Mouse (Mus musculus): ENCODE measurements around the gene Tcf15. TPM values are rescaled to one million over a fixed set of nuclear protein-coding genes. Genes with fewer than 3 reads are reported as not detected.

Gene Tcf15
- polyA plus RNA-seq, 1 experiment from 2014 or later = 0.14 TPM

DNA sequence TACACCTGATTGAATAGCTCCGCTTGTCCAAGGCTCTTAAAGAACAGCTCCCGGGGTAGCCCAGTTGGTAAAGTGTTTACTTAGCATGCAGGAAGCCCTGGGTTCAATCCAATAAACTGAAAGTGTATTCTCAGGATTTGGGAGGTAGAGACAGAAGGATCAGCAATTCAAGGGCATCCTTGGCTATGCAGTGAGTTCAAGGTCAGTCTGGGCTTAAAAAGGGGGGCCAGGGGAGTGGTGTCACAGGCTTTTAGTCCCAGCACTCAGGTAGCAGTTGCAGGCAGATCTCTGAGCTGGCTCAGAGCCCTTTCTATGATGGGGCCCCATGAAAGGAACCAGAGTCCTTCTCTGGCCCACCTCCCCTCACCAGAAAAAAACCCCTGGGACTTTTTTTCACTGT is 35.9 kb downstream of the Tcf15 start:
- WGBS (ENCODE audit: insufficient replicate concordance) = 63% methylated on average over 2 of the region's 2 CpGs
- H3K4me3 ChIP-seq (ENCODE audit: low read depth, low read length) = no peak overlapping the region
- no peak overlapping the region for H3K4me2 ChIP-seq (ENCODE audit: low read depth, low read length)
- H3K27me3 ChIP-seq (ENCODE audit: insufficient read depth, low read length) = peaks cover 5% of the 10 kb centered on the region; the same call in 1 of the 2 replicates
- H3K36me3 ChIP-seq (replicated peaks; ENCODE audit: insufficient read depth, low read length) = no peaks in the 10 kb centered on the region
- TF ChIP-seq CTCF (IDR thresholded peaks at IDR 0.05; ENCODE audit: low read depth) (no peak), EP300 (IDR thresholded peaks at IDR 0.05; ENCODE audit: low read depth) (no peak)
- H3K9me3 ChIP-seq (ENCODE audit: low read length) = no peaks in the 10 kb centered on the region
- no peak for ATAC-seq
- H3K27ac ChIP-seq (ENCODE audit: low read depth) = no peak overlapping the region
- no peaks in the 10 kb centered on the region for H3K4me1 ChIP-seq (ENCODE audit: insufficient read depth)
- DNase-seq = no peak
- no peak overlapping the region for H3K9ac ChIP-seq (replicated peaks)

DNA sequence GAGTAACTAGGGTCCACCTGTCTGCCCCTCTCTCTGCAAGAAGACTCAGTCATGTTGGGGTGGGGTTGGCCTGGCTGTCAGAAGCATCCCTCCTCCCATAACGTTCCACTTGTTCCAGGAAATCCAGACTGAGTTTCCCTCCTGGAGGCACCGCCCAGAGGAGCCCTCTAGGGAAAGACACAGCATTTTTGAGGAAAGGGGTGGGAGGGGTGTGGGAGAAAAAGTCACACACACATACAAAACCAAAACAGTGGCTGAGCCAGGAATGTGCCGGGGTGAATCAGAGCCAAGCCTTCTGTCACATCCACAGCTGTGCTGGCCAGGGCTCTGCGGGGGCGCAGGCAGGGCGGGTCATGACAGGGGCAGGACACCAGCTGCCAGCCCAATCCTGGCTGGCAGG is 37.0 kb downstream of the Tcf15 start:
- DNase-seq = no peak
- WGBS (ENCODE audit: insufficient replicate concordance) = 71% methylated on average over 6 of the region's 6 CpGs
- Histone ChIP-seq H3K27ac (ENCODE audit: low read depth) (no peak overlapping the region), H3K9me3 (ENCODE audit: low read length) (no peaks in the 10 kb centered on the region), H3K27me3 (ENCODE audit: insufficient read depth, low read length) (peaks cover 5% of the 10 kb centered on the region; the same call in 1 of the 2 replicates), H3K4me2 (ENCODE audit: low read depth, low read length) (no peak overlapping the region), H3K9ac (replicated peaks) (no peak overlapping the region), H3K4me3 (ENCODE audit: low read depth, low read length) (no peak overlapping the region), H3K4me1 (ENCODE audit: insufficient read depth) (no peaks in the 10 kb centered on the region), H3K36me3 (replicated peaks; ENCODE audit: insufficient read depth, low read length) (no peaks in the 10 kb centered on the region)
- no peak for ATAC-seq
- TF ChIP-seq CTCF (IDR thresholded peaks at IDR 0.05; ENCODE audit: low read depth) (no peak), EP300 (IDR thresholded peaks at IDR 0.05; ENCODE audit: low read depth) (no peak)

DNA sequence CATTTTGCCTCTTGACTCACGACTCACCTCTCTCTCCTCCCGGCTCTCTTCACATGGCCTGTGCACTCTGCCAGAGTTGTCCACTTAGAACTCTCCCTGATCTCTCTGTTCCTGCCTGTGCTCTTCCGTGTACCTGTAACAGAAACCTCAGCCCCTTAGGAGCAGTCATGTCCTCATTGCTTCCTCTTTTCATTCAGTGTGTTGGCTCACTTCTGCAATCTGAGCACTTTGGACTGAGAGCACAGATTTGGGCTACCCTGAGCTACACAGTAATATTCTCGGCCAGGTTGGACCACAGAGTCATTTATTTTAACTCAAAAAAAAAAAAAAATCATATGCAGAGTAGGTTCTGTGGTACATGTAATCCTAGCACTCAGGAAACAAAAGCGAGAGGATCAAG is 43.8 kb downstream of the Tcf15 start:
- Histone ChIP-seq H3K9ac (replicated peaks) (no peak overlapping the region), H3K4me1 (ENCODE audit: insufficient read depth) (no peaks in the 10 kb centered on the region), H3K4me3 (ENCODE audit: low read depth, low read length) (no peak overlapping the region), H3K4me2 (ENCODE audit: low read depth, low read length) (no peak overlapping the region), H3K9me3 (ENCODE audit: low read length) (no peaks in the 10 kb centered on the region), H3K36me3 (replicated peaks; ENCODE audit: insufficient read depth, low read length) (no peaks in the 10 kb centered on the region), H3K27ac (ENCODE audit: low read depth) (no peak overlapping the region), H3K27me3 (ENCODE audit: insufficient read depth, low read length) (no peaks in the 10 kb centered on the region)
- ATAC-seq = no peak
- no peak for DNase-seq
- WGBS (ENCODE audit: insufficient replicate concordance) = 58% methylated on average over 5 of the region's 5 CpGs
- TF ChIP-seq EP300 (IDR thresholded peaks at IDR 0.05; ENCODE audit: low read depth) = no peak
- no peak for TF ChIP-seq CTCF (IDR thresholded peaks at IDR 0.05; ENCODE audit: low read depth)

DNA sequence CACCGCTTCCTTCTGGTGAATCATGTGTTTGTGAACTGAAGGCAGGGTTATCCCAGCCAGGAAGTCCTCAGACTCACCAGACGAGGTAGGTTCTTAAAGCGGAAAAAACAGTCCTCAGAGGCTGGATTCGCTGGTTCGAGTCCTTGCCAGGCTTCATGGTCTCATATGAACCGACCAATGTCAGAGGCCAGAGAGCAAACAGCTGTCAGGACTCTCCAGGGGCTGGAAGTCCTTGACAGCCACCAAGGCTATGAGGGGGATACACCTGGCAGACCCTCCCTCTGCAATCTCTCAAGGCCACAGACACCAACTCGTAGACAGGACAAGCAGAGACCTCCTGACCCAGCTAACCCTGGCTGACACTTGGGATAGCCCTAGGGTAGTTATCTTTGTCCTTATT is 45.9 kb downstream of the Tcf15 start:
- ATAC-seq (no peak), DNase-seq (no peak)
- Histone ChIP-seq H3K4me3 (ENCODE audit: low read depth, low read length) (no peak overlapping the region), H3K4me2 (ENCODE audit: low read depth, low read length) (no peak overlapping the region), H3K27me3 (ENCODE audit: insufficient read depth, low read length) (no peaks in the 10 kb centered on the region), H3K4me1 (ENCODE audit: insufficient read depth) (no peaks in the 10 kb centered on the region), H3K9me3 (ENCODE audit: low read length) (no peaks in the 10 kb centered on the region), H3K9ac (replicated peaks) (no peak overlapping the region), H3K27ac (ENCODE audit: low read depth) (no peak overlapping the region), H3K36me3 (replicated peaks; ENCODE audit: insufficient read depth, low read length) (no peaks in the 10 kb centered on the region)
- no peak for TF ChIP-seq EP300 (IDR thresholded peaks at IDR 0.05; ENCODE audit: low read depth)
- TF ChIP-seq CTCF (IDR thresholded peaks at IDR 0.05; ENCODE audit: low read depth) = no peak
- 55% methylated on average over 7 of the region's 7 CpGs for WGBS (ENCODE audit: insufficient replicate concordance)

DNA sequence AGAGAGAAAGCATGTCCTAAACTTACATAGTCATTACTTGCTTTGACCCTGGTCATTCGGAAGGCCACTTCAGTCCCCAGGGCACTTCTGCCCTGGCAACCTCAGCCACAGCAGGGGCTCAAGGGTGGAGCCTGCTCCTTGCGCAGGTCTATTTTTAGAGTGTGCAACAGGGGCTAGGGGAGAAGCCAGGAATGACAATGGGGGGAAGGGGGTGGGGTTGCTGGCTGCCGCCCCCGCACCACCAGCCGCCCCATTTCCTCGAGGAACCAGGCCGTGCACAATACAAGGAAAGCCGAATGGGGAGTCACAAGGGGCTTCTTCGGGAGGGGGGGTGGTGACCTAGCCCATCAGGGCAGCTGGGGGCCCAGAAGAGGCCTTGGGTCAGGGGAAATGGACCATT is 46.3 kb downstream of the Tcf15 start:
- Histone ChIP-seq H3K27me3 (ENCODE audit: insufficient read depth, low read length) (no peaks in the 10 kb centered on the region), H3K36me3 (replicated peaks; ENCODE audit: insufficient read depth, low read length) (no peaks in the 10 kb centered on the region), H3K4me1 (ENCODE audit: insufficient read depth) (no peaks in the 10 kb centered on the region), H3K4me3 (ENCODE audit: low read depth, low read length) (no peak overlapping the region), H3K4me2 (ENCODE audit: low read depth, low read length) (no peak overlapping the region), H3K9me3 (ENCODE audit: low read length) (no peaks in the 10 kb centered on the region), H3K27ac (ENCODE audit: low read depth) (no peak overlapping the region), H3K9ac (replicated peaks) (no peak overlapping the region)
- no peak for ATAC-seq
- WGBS (ENCODE audit: insufficient replicate concordance) = 55% methylated on average over 9 of the region's 9 CpGs
- no peak for TF ChIP-seq EP300 (IDR thresholded peaks at IDR 0.05; ENCODE audit: low read depth)
- TF ChIP-seq CTCF (IDR thresholded peaks at IDR 0.05; ENCODE audit: low read depth) = no peak
- DNase-seq = no peak

DNA sequence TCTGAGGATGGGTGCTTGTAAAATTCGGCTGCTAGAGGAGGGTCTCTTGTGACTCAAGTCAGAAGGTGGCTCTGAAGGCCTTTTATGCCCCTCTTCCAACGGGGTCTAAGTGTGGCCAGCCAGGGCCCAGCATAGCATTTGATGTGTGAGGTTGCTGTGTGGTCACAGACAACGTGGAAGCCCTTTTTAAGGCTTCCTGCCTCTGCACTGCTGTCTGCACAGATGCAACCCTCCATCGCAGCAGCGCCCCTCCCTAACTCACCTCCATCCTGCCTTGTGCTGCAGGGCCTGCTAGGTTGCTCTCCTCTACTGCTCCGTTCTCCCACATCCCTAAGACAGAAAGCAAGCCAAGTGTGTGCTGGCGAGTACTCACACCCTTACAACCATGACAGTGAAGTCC is 46.8 kb downstream of the Tcf15 start:
- H3K27ac ChIP-seq (ENCODE audit: low read depth) = no peak overlapping the region
- H3K4me3 ChIP-seq (ENCODE audit: low read depth, low read length) = no peak overlapping the region
- H3K9me3 ChIP-seq (ENCODE audit: low read length) = no peaks in the 10 kb centered on the region
- no peak overlapping the region for H3K9ac ChIP-seq (replicated peaks)
- H3K36me3 ChIP-seq (replicated peaks; ENCODE audit: insufficient read depth, low read length) = no peaks in the 10 kb centered on the region
- no peaks in the 10 kb centered on the region for H3K4me1 ChIP-seq (ENCODE audit: insufficient read depth)
- no peak for DNase-seq
- no peak for TF ChIP-seq CTCF (IDR thresholded peaks at IDR 0.05; ENCODE audit: low read depth)
- no peak for ATAC-seq
- H3K27me3 ChIP-seq (ENCODE audit: insufficient read depth, low read length) = no peaks in the 10 kb centered on the region
- H3K4me2 ChIP-seq (ENCODE audit: low read depth, low read length) = no peak overlapping the region
- 49% methylated on average over 7 of the region's 7 CpGs for WGBS (ENCODE audit: insufficient replicate concordance)

Data from liver, postnatal 0 days (tissue).